Mouse (Mus musculus) intestine, embryonic 15.5 days (tissue): ENCODE data around the gene Tshz2. TPM values are rescaled to one million over a fixed set of nuclear protein-coding genes. Genes with fewer than 3 reads are reported as not detected.

Source experiments
- ATAC-seq: fragments of 200-750 bp; cut with Nextera tagmentation; 2 replicates; pipeline ENCODE4 v1.8.0; 2017; ENCODE audit warnings: moderate TSS enrichment, moderate library complexity
- H3K27ac ChIP-seq: fragments of 300-500 bp; sonication (generic); 2 replicates; pipeline ENCODE4 v1.5.1; 2015; ENCODE audit warnings: mild to moderate bottlenecking, inconsistent platforms
- H3K27me3 ChIP-seq: fragments of 300-500 bp; sonication (generic); replicated peaks from 2 replicates; pipeline ENCODE4 v1.6.1; 2015; ENCODE audit warnings: inconsistent platforms
- H3K36me3 ChIP-seq: fragments of 300-500 bp; sonication (generic); 2 replicates; pipeline ENCODE4 v1.6.1; 2015; ENCODE audit warnings: inconsistent platforms
- H3K4me1 ChIP-seq: fragments of 300-500 bp; sonication (generic); replicated peaks from 2 replicates; pipeline ENCODE4 v1.6.1; 2015; ENCODE audit warnings: inconsistent platforms
- H3K4me2 ChIP-seq: fragments of 300-500 bp; sonication (generic); replicated peaks from 2 replicates; pipeline ENCODE4 v1.6.1; 2015; ENCODE audit warnings: mild to moderate bottlenecking, inconsistent platforms
- H3K4me3 ChIP-seq: fragments of 300-500 bp; sonication (generic); replicated peaks from 2 replicates; pipeline ENCODE4 v1.5.1; 2015; ENCODE audit warnings: inconsistent platforms
- H3K9ac ChIP-seq: fragments of 300-500 bp; sonication (generic); 2 replicates; pipeline ENCODE4 v1.6.1; 2015; ENCODE audit warnings: inconsistent platforms
- H3K9me3 ChIP-seq: fragments of 300-500 bp; sonication (generic); 2 replicates; pipeline ENCODE4 v1.6.1; 2016; ENCODE audit warnings: inconsistent platforms
- WGBS: fragments of 180-500 bp; shearing (Covaris S2); methylation state at CpG from one replicate; pipeline ENCODE4 v1.1.7; 2015; 5-methylcytosine and 5-hydroxymethylcytosine counted together
- polyA plus RNA-seq: library from polyadenylated mRNA; unstranded; fragments of >200 nt; fragmentation: Nextera tagmentation; extraction: Ambion mirVana; gene quantifications from 2 replicates; pipeline ENCODE4 v1.2.1, GENCODE M21; 2015

Tshz2 gene
- polyA plus RNA-seq, 1 experiment from 2014 or later: 17.2 TPM

DNA sequence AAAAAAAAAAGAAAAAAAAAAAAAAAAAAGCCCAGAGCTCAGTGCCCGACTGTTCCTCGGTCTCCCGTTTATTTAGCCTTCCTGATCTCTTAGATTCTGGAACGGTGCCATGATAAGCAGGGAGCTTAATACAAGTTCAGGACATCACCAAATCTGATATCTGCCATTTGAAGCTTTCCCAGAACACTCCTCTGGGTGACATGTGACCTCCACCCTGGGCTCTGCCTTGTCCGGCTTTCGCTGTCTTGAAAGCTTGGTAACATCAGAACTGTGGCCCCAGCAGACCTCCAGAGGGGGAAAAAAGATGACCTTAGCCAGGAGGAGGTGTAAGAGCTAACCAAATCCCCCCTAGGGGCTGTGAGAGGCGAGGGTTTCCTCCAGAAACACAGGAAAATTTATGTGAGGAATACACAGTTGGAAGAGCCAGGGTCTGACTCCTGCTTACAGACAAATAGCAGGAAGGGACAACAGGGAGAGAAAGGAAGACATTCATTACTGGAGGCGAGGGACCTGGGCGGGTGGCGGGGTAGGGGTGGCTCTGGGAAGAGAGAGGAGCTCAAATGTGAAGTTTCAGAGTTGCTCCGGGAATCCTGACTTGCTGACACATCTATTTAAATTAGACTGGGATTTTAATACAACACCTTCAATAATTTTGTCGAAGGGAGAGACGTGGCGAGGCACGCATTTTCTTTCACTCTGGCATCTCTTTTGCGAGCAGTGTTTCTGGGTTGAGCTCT lies 363.9 kb downstream of the Tshz2 start:
- H3K36me3 ChIP-seq: no peaks in the 10 kb centered on the region
- no peak overlapping the region for H3K4me3 ChIP-seq
- peaks cover 21% of the 10 kb centered on the region for H3K4me1 ChIP-seq
- H3K9me3 ChIP-seq: no peaks in the 10 kb centered on the region
- H3K27ac ChIP-seq: peak overlapping the region; percentile 52; the same call in 1 of the 2 replicates
- H3K27me3 ChIP-seq: no peaks in the 10 kb centered on the region
- no peak overlapping the region; the same call in 1 of the 2 replicates for H3K9ac ChIP-seq
- peak; percentile 41; the same call in 1 of the 2 replicates for ATAC-seq
- 36% methylated on average over 16 of the region's 16 CpGs for WGBS
- peak overlapping the region; percentile 45 for H3K4me2 ChIP-seq

DNA sequence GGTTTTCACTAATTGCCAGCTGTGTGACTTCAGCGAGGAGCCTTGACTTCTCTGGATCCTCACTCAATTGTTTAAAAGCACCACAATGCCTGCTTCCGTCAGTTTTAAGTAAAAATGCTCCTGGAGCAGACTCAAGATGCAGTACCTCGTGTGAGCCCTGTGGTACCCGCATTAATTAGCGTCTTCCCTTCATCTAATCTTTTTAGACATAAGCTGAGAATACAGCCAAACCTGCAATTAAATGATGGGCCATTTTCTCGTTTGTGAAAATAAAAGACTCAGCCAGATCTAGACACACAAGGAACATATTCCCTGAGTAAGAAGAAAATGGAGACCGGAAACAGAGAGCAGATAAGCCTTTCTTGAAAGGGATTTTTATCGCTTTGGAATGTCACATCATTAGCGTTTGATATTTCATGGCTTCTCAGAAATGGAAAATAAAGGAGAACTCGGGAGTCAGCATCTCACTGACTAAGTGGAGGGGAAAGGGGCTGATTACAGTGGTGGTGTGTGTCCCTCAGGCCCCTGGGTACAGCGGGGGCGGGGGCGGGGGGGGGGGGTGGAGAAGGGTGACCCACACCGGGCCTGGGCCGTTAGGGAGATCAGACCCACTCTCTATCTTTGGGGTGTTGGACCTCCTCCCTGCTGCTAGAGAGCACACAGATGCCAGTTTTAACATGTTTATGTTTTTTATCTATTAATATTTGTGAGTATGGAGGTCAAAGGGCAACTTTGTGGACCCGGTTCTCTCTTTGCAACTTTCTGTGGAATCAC lies 364.6 kb downstream of the Tshz2 start:
- Histone ChIP-seq H3K4me3 (no peak overlapping the region), H3K4me2 (no peak overlapping the region), H3K9me3 (no peaks in the 10 kb centered on the region), H3K36me3 (no peaks in the 10 kb centered on the region), H3K4me1 (peaks cover 21% of the 10 kb centered on the region), H3K27ac (peak overlapping the region; percentile 52; the same call in 1 of the 2 replicates), H3K27me3 (no peaks in the 10 kb centered on the region), H3K9ac (no peak overlapping the region)
- WGBS: 61% methylated on average over 16 of the region's 16 CpGs
- ATAC-seq: no peak

DNA sequence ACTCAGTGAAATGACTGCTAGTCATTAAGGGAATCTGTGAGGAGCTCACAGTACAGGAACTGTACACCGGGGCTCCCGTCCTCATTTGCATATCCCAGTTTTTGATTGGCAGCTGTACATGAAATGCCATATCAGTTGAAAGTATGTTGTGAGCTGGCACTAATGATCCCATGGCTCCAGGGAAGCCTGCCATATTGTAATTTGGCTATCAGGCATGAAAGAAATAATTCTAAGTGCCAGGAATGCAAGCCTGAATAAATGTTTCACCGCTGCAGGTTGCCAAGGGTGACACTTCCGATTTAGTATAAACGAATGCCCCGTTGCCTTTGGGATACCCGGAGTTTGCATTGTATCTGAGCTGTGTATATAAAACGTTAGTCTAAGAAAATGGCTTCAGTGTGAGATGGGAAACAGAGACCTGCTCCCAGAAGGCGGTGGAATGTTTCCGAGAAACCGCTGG lies 366.1 kb downstream of the Tshz2 start:
- Histone ChIP-seq H3K27me3 (no peaks in the 10 kb centered on the region), H3K36me3 (no peaks in the 10 kb centered on the region), H3K4me2 (no peak overlapping the region), H3K4me3 (no peak overlapping the region), H3K27ac (no peak overlapping the region), H3K9ac (no peak overlapping the region), H3K9me3 (no peaks in the 10 kb centered on the region), H3K4me1 (peaks cover 24% of the 10 kb centered on the region)
- no peak for ATAC-seq
- WGBS: 34% methylated on average over 11 of the region's 11 CpGs

DNA sequence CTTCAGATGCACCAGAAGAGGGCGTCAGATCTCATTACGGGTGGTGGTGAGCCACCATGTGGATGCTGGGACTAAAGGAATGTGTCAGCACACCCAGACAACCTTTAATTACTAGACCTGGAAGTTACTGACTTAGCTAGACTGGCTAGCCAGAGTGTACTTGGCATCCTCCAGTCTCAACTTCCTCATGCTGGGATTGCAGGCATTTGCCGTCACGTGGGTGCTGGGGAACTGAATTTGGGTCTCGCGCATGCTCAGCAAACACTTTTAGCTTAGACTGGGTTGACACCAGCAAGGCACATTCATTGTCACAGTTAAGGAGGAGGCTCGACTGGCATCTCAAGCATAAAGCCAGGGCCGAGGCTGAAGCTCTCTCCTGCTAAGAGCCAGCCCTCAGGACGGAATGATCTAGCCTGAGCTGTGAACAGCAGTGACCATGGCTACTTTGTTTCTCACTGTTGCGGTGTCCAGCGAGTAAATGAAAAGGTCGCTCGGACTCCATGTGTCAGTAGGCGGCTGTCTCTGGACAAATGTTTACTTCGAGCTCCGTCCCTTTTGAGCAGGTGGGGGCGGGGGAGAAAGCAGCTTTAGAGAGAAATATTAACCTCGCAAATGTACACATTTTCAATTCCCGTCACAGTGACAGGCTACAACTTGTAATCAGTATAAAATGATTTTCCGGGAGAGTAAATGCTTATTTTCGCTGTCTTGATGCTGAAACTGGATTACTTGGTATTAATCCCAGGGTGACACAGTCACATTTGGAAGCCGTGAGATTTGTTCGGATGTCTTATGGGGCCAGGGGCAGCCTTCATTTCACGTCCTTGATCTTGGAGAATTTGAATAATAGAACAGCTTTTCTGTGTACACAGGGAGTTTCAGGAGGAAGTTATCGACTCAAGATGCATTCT lies 370.0 kb downstream of the Tshz2 start:
- no peak overlapping the region for H3K9ac ChIP-seq
- H3K4me2 ChIP-seq: peak overlapping the region; percentile 58
- no peaks in the 10 kb centered on the region for H3K27me3 ChIP-seq
- H3K36me3 ChIP-seq: no peaks in the 10 kb centered on the region
- H3K27ac ChIP-seq: 0 out of 2 replicates have a peak overlapping the region, but pooled peaks have one; percentile 20
- peak; percentile 70 for ATAC-seq
- peak overlapping the region; percentile 16 for H3K4me3 ChIP-seq
- no peaks in the 10 kb centered on the region for H3K9me3 ChIP-seq
- 36% methylated on average over 25 of the region's 25 CpGs for WGBS
- peaks cover 11% of the 10 kb centered on the region for H3K4me1 ChIP-seq

DNA sequence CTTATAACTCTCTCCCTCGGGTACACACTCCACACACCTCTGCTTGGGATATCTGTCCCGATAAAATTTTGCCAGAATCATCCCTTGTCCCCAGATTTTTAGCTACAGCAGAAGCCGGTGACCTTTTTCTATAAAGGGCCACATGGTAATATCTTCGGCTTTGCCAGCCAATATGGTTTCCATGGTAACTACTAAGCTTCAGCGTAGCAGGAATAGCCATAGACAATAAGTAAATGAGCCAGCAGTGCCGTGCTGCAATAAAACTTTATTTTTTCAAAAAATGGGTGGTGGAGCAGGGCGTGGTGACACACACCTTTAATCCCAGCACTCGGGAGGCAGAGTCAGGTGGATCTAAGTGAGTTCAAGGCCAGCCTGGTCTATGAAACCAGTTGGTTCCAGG lies 370.9 kb downstream of the Tshz2 start:
- Histone ChIP-seq H3K4me1 (peaks cover 6% of the 10 kb centered on the region), H3K36me3 (no peaks in the 10 kb centered on the region), H3K4me2 (no peak overlapping the region), H3K9me3 (no peaks in the 10 kb centered on the region), H3K27ac (no peak overlapping the region), H3K9ac (no peak overlapping the region), H3K27me3 (no peaks in the 10 kb centered on the region), H3K4me3 (no peak overlapping the region)
- no peak for ATAC-seq
- WGBS: 68% methylated on average over 8 of the region's 8 CpGs

DNA sequence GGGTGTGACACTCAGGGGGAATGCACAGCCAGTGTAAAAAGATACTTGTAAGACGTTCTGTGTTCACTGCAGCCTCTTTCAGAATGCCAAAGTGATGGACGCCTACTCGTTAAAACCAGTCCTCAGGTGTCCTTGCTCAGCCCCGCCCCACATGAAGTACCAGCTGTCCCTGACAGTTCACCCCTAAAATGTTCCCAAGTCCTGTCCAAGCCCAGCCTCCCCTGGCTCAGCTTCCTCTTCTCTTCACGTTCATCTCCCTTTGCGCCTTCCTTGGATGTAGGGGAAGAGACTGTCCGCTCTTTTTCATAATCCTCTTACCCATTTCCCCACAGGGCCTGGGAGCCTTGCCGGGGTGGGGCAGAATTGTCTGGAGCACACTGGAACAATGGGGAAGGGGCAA lies 374.0 kb downstream of the Tshz2 start:
- WGBS: 81% methylated on average over 8 of the region's 8 CpGs
- no peaks in the 10 kb centered on the region for H3K36me3 ChIP-seq
- H3K9me3 ChIP-seq: no peaks in the 10 kb centered on the region
- no peak overlapping the region for H3K4me2 ChIP-seq
- no peak for ATAC-seq
- H3K27ac ChIP-seq: no peak overlapping the region
- H3K4me3 ChIP-seq: no peak overlapping the region
- H3K9ac ChIP-seq: no peak overlapping the region
- H3K27me3 ChIP-seq: no peaks in the 10 kb centered on the region
- peaks cover 3% of the 10 kb centered on the region for H3K4me1 ChIP-seq

DNA sequence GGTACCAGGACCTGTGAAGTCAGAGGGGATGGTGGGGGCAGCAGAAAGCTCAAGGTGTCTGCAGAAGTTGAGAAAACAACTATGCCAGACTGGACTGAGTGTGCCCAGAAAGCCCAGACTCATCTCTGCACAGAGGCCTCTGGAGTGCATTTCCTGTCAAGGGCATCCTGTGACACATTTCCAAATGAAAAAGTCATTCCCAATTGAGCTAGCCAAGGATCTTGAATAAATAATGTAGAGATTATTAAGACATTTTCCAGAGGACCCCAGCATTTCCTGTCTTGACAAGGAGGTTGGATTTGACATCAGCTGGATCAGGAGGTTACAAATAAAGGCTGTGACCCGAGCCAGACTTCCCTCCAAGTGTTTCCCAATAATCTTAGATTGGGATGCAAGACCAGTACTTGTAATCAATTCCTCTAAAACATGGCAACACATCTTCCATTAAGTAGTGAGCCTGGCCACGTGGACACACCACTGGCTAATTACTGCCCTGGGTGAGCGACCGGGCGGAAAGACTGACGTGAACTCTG lies 374.7 kb downstream of the Tshz2 start:
- Histone ChIP-seq H3K4me1 (peaks cover 3% of the 10 kb centered on the region), H3K4me3 (no peak overlapping the region), H3K4me2 (no peak overlapping the region), H3K9me3 (no peaks in the 10 kb centered on the region), H3K27me3 (no peaks in the 10 kb centered on the region), H3K27ac (no peak overlapping the region), H3K36me3 (no peaks in the 10 kb centered on the region), H3K9ac (no peak overlapping the region)
- 78% methylated on average over 6 of the region's 6 CpGs for WGBS
- no peak for ATAC-seq

DNA sequence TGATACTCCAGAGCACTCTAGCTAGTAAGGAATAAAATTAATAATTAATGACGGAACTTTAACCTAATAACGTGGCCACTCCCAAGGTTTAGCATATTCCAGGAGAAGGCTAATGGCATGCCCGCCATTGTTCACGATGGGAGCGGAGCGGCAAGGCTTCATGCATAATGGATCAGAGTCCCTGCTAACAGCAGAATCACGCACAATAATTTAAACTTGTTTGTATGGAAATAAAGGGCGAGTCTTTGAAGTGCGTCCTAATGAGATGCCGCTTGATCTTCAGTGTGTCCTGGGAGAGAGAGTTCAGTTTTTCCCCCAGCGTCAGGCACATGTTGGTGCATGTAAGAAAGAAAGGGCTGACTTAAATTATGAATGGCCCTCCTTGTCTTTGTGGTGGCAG lies 376.9 kb downstream of the Tshz2 start:
- H3K4me3 ChIP-seq: no peak overlapping the region
- no peak overlapping the region for H3K4me2 ChIP-seq
- H3K9me3 ChIP-seq: no peaks in the 10 kb centered on the region
- H3K27me3 ChIP-seq: no peaks in the 10 kb centered on the region
- no peak overlapping the region for H3K9ac ChIP-seq
- no peak for ATAC-seq
- H3K4me1 ChIP-seq: no peaks in the 10 kb centered on the region
- H3K36me3 ChIP-seq: no peaks in the 10 kb centered on the region
- H3K27ac ChIP-seq: no peak overlapping the region
- WGBS: 75% methylated on average over 11 of the region's 11 CpGs

DNA sequence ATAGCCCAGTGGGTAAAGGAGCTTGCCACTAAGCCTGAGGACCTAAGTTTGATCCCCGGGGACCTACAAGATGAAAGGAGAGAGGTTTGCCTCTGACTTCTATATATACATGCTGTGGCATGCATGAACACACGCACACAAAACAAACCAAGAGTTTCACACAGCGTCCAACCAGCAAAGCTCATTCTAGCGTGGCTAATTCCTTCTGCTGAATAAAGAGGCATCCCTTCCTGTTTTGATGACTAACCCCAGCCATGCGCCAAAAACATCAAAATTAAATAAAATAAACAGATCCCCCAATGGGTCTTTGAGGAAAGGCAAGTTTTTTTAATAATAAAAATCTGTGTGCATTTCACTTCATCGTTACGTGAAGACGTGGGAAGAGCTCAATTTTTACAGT lies 379.0 kb downstream of the Tshz2 start:
- 66% methylated on average over 8 of the region's 8 CpGs for WGBS
- ATAC-seq: no peak

DNA sequence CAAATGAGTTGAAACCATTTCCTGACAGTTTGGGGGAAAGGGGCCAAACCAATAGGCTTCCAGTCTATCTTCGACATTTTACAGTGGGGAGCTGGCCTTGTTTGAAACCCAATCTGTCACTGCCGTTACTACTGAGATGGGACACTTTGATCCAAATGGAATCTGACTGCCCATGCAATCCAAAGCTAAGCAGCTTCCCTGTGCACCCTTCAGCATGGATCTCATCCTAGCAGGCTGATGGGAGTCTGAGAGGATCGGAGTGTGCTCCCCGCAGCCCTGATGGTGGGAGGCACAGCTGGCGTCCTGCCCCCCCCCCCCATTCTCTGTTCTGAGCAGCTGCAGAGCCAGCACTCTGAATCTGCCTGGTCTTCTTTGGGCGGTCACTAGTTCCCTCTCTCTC lies 384.5 kb downstream of the Tshz2 start:
- Histone ChIP-seq H3K4me2 (no peak overlapping the region), H3K27ac (no peak overlapping the region), H3K27me3 (no peaks in the 10 kb centered on the region), H3K9me3 (no peaks in the 10 kb centered on the region), H3K36me3 (no peaks in the 10 kb centered on the region), H3K4me1 (no peaks in the 10 kb centered on the region), H3K9ac (no peak overlapping the region), H3K4me3 (no peak overlapping the region)
- WGBS: 59% methylated on average over 6 of the region's 6 CpGs
- no peak for ATAC-seq

More for the DNA sequence above, 379.0 kb downstream of the Tshz2 start:
- Histone ChIP-seq H3K4me3 (no peak overlapping the region), H3K4me2 (no peak overlapping the region), H3K27ac (no peak overlapping the region), H3K9ac (no peak overlapping the region), H3K36me3 (no peaks in the 10 kb centered on the region), H3K4me1 (no peaks in the 10 kb centered on the region), H3K9me3 (no peaks in the 10 kb centered on the region), H3K27me3 (no peaks in the 10 kb centered on the region)

DNA sequence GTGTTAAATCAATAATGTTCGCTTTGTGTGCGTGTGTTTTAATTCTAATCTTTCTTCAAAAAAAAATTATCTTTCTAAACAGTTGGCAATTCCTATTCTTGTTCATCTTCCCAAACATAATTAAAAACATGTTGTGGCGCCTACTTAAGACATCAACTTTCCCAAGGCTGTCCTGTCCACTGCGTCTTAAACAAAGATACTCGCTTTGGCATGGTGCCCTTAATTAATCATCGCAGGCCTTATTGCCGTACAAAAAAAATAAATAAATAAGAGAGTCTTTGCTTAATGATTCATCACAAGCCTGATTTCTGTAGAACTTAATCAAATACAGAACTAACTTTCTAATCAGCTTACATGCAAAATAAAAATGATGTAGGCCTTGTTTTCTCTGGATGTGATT lies 385.1 kb downstream of the Tshz2 start:
- WGBS: 70% methylated on average over 7 of the region's 7 CpGs
- H3K27ac ChIP-seq: no peak overlapping the region
- H3K9ac ChIP-seq: no peak overlapping the region
- no peaks in the 10 kb centered on the region for H3K4me1 ChIP-seq
- no peaks in the 10 kb centered on the region for H3K36me3 ChIP-seq
- H3K9me3 ChIP-seq: no peaks in the 10 kb centered on the region
- H3K4me3 ChIP-seq: no peak overlapping the region
- no peaks in the 10 kb centered on the region for H3K27me3 ChIP-seq
- no peak overlapping the region for H3K4me2 ChIP-seq
- no peak for ATAC-seq

DNA sequence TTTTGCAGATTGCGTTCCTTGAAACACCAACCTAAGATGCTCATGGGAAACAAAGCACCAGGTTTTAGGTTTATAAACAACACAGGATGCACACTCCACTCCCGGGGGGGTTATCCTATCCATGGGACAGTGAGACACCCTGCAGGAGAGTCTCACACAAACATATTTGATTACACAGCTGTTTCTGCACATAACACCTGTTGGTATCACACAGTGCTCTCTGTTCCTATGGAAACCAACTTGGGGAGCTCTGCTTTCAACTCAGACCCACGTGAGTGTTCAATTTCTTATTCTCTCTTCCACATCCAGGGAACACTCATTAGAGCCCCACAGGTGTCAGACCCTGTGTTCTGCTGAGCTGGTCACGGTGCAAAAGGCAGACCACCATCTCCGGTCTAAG lies 390.1 kb downstream of the Tshz2 start:
- H3K4me1 ChIP-seq: no peaks in the 10 kb centered on the region
- H3K9me3 ChIP-seq: no peaks in the 10 kb centered on the region
- H3K4me3 ChIP-seq: no peak overlapping the region
- no peak for ATAC-seq
- H3K36me3 ChIP-seq: no peaks in the 10 kb centered on the region
- H3K27ac ChIP-seq: no peak overlapping the region
- 77% methylated on average over 5 of the region's 5 CpGs for WGBS
- H3K9ac ChIP-seq: no peak overlapping the region
- no peak overlapping the region for H3K4me2 ChIP-seq
- H3K27me3 ChIP-seq: no peaks in the 10 kb centered on the region
